Mouse (Mus musculus): ENCODE results near the gene Mbnl2. TPM values are rescaled to one million over a fixed set of nuclear protein-coding genes. Genes with fewer than 3 reads are reported as not detected.

Gene Mbnl2
- polyA plus RNA-seq, 1 experiment from 2014 or later: 110 TPM

- Histone ChIP-seq H3K36me3 (ENCODE audit: insufficient read depth) (peaks cover 55% of the 10 kb centered on the region), H3K27me3 (ENCODE audit: insufficient read depth, low read length) (no peaks in the 10 kb centered on the region), H3K9ac (no peak overlapping the region), H3K4me3 (ENCODE audit: low read depth, low read length) (no peak overlapping the region), H3K4me1 (ENCODE audit: insufficient read depth) (peaks cover 7% of the 10 kb centered on the region; the same call in 1 of the 2 replicates), H3K4me2 (no peak overlapping the region), H3K9me3 (ENCODE audit: low read depth, low read length) (peaks cover 5% of the 10 kb centered on the region; the same call in 1 of the 2 replicates), H3K27ac (ENCODE audit: low read depth) (no peak overlapping the region)
- no peak for TF ChIP-seq CTCF (IDR thresholded peaks at IDR 0.05; ENCODE audit: low read depth)
- 80% methylated on average over 8 of the region's 8 CpGs for WGBS
- ATAC-seq (ENCODE audit: insufficient read depth): no peak
- no peak for DNase-seq
Observed at GRCm38 (mm10) chr14:120393441-120393840, 118.0 kb downstream of the Mbnl2 start.

- WGBS: 84% methylated on average over 3 of the region's 3 CpGs
- Histone ChIP-seq H3K36me3 (ENCODE audit: insufficient read depth) (peaks cover 57% of the 10 kb centered on the region), H3K27ac (ENCODE audit: low read depth) (no peak overlapping the region), H3K4me1 (ENCODE audit: insufficient read depth) (peaks cover 2% of the 10 kb centered on the region; the same call in 1 of the 2 replicates), H3K4me3 (ENCODE audit: low read depth, low read length) (no peak overlapping the region), H3K9me3 (ENCODE audit: low read depth, low read length) (peaks cover 5% of the 10 kb centered on the region; the same call in 1 of the 2 replicates), H3K9ac (no peak overlapping the region), H3K27me3 (ENCODE audit: insufficient read depth, low read length) (no peaks in the 10 kb centered on the region), H3K4me2 (no peak overlapping the region)
- DNase-seq: no peak
- no peak for TF ChIP-seq CTCF (IDR thresholded peaks at IDR 0.05; ENCODE audit: low read depth)
- ATAC-seq (ENCODE audit: insufficient read depth): no peak
Observed at GRCm38 (mm10) chr14:120394216-120394615, 118.7 kb downstream of the Mbnl2 start.

GRCm38 (mm10) chr14:120394827-120395226 is 119.4 kb downstream of the Mbnl2 start:
- H3K36me3 ChIP-seq (ENCODE audit: insufficient read depth): peaks cover 57% of the 10 kb centered on the region
- WGBS: 74% methylated on average over 3 of the region's 3 CpGs
- ATAC-seq (ENCODE audit: insufficient read depth): no peak

GRCm38 (mm10) chr14:120395501-120395900 is 120.0 kb downstream of the Mbnl2 start:
- no peak overlapping the region for H3K9ac ChIP-seq
- no peak overlapping the region for H3K4me2 ChIP-seq
- no peak for ATAC-seq (ENCODE audit: insufficient read depth)
- peaks cover 1% of the 10 kb centered on the region; the same call in 1 of the 2 replicates for H3K9me3 ChIP-seq (ENCODE audit: low read depth, low read length)
- H3K27ac ChIP-seq (ENCODE audit: low read depth): no peak overlapping the region
- H3K4me3 ChIP-seq (ENCODE audit: low read depth, low read length): no peak overlapping the region
- H3K4me1 ChIP-seq (ENCODE audit: insufficient read depth): no peaks in the 10 kb centered on the region
- WGBS: 79% methylated on average over 9 of the region's 9 CpGs
- no peak for TF ChIP-seq CTCF (IDR thresholded peaks at IDR 0.05; ENCODE audit: low read depth)
- DNase-seq: no peak
- H3K36me3 ChIP-seq (ENCODE audit: insufficient read depth): peaks cover 55% of the 10 kb centered on the region
- no peaks in the 10 kb centered on the region for H3K27me3 ChIP-seq (ENCODE audit: insufficient read depth, low read length)

More at GRCm38 (mm10) chr14:120394827-120395226, 119.4 kb downstream of the Mbnl2 start:
- Histone ChIP-seq H3K9me3 (ENCODE audit: low read depth, low read length) (peaks cover 5% of the 10 kb centered on the region; the same call in 1 of the 2 replicates), H3K27ac (ENCODE audit: low read depth) (no peak overlapping the region), H3K27me3 (ENCODE audit: insufficient read depth, low read length) (no peaks in the 10 kb centered on the region), H3K4me1 (ENCODE audit: insufficient read depth) (no peaks in the 10 kb centered on the region), H3K4me2 (no peak overlapping the region), H3K4me3 (ENCODE audit: low read depth, low read length) (no peak overlapping the region), H3K9ac (no peak overlapping the region)
- DNase-seq: no peak
- no peak for TF ChIP-seq CTCF (IDR thresholded peaks at IDR 0.05; ENCODE audit: low read depth)

- H3K36me3 ChIP-seq (ENCODE audit: insufficient read depth): peaks cover 59% of the 10 kb centered on the region
- TF ChIP-seq CTCF (IDR thresholded peaks at IDR 0.05; ENCODE audit: low read depth): peak; percentile 97
- H3K4me1 ChIP-seq (ENCODE audit: insufficient read depth): no peaks in the 10 kb centered on the region
- no peak overlapping the region for H3K27ac ChIP-seq (ENCODE audit: low read depth)
- DNase-seq (peak; percentile 93), ATAC-seq (ENCODE audit: insufficient read depth) (peak; percentile 98)
- no peak overlapping the region for H3K4me2 ChIP-seq
- WGBS: 31% methylated on average over 10 of the region's 10 CpGs
- H3K27me3 ChIP-seq (ENCODE audit: insufficient read depth, low read length): no peaks in the 10 kb centered on the region
- H3K9me3 ChIP-seq (ENCODE audit: low read depth, low read length): no peaks in the 10 kb centered on the region
- no peak overlapping the region for H3K9ac ChIP-seq
- no peak overlapping the region for H3K4me3 ChIP-seq (ENCODE audit: low read depth, low read length)
Observed at GRCm38 (mm10) chr14:120397871-120398647, 122.6 kb downstream of the Mbnl2 start.

- no peak overlapping the region for H3K4me2 ChIP-seq
- H3K27ac ChIP-seq (ENCODE audit: low read depth): no peak overlapping the region
- H3K36me3 ChIP-seq (ENCODE audit: insufficient read depth): peaks cover 63% of the 10 kb centered on the region
- DNase-seq (no peak), ATAC-seq (ENCODE audit: insufficient read depth) (no peak)
- no peaks in the 10 kb centered on the region for H3K27me3 ChIP-seq (ENCODE audit: insufficient read depth, low read length)
- no peak for TF ChIP-seq CTCF (IDR thresholded peaks at IDR 0.05; ENCODE audit: low read depth)
- WGBS: 81% methylated on average over 6 of the region's 6 CpGs
- H3K9me3 ChIP-seq (ENCODE audit: low read depth, low read length): no peaks in the 10 kb centered on the region
- no peaks in the 10 kb centered on the region for H3K4me1 ChIP-seq (ENCODE audit: insufficient read depth)
- H3K9ac ChIP-seq: no peak overlapping the region
- no peak overlapping the region for H3K4me3 ChIP-seq (ENCODE audit: low read depth, low read length)
Observed at GRCm38 (mm10) chr14:120399614-120400013, 124.1 kb downstream of the Mbnl2 start.

GRCm38 (mm10) chr14:120401158-120401557 is 125.7 kb downstream of the Mbnl2 start:
- Histone ChIP-seq H3K9ac (no peak overlapping the region), H3K4me2 (no peak overlapping the region), H3K27me3 (ENCODE audit: insufficient read depth, low read length) (no peaks in the 10 kb centered on the region), H3K27ac (ENCODE audit: low read depth) (no peak overlapping the region), H3K4me3 (ENCODE audit: low read depth, low read length) (no peak overlapping the region), H3K4me1 (ENCODE audit: insufficient read depth) (no peaks in the 10 kb centered on the region), H3K36me3 (ENCODE audit: insufficient read depth) (peaks cover 73% of the 10 kb centered on the region), H3K9me3 (ENCODE audit: low read depth, low read length) (no peaks in the 10 kb centered on the region)
- DNase-seq (no peak), ATAC-seq (ENCODE audit: insufficient read depth) (no peak)
- WGBS: 84% methylated on average over 15 of the region's 15 CpGs
- TF ChIP-seq CTCF (IDR thresholded peaks at IDR 0.05; ENCODE audit: low read depth): no peak

Measured in lung, embryonic 14.5 days (tissue).